Mouse (Mus musculus) regulatory T cell (primary cell): ENCODE data around the gene Slc6a6.

Experiments used
- in situ Hi-C: fragments of 300-600 bp; cut with MboI, MseI; formaldehyde crosslinking; loops from one replicate; pipeline ENCODE4 v1.15.1; 2025; ENCODE audit warnings: high pct_unique_total_duplicates

The Slc6a6 gene

GRCm38 (mm10) chr6:91762051-91762742, 78.3 kb downstream of the Slc6a6 start:
- in situ Hi-C loops: no loop called here

- in situ Hi-C loops: no loop called here
Measured at GRCm38 (mm10) chr6:91767550-91767949, 83.7 kb downstream of the Slc6a6 start.

GRCm38 (mm10) chr6:91773951-91774350, 90.1 kb downstream of the Slc6a6 start:
- in situ Hi-C loops: no loop called here

GRCm38 (mm10) chr6:91776543-91776942, 92.7 kb downstream of the Slc6a6 start:
- in situ Hi-C loops: no loop called here

- in situ Hi-C loops: no loop called here
Measured at GRCm38 (mm10) chr6:91779206-91779605, 95.4 kb downstream of the Slc6a6 start.

- in situ Hi-C loops: loop anchor here (10.0 kb wide), 1 partner anchor 280 kb away; no protein-coding TSS in a partner anchor
Measured at GRCm38 (mm10) chr6:91785018-91785417, 101.2 kb downstream of the Slc6a6 start.

GRCm38 (mm10) chr6:91788311-91788798, 104.5 kb downstream of the Slc6a6 start:
- in situ Hi-C loops: loop anchor here (10.0 kb wide), 1 partner anchor 276 kb away; no protein-coding TSS in a partner anchor

- in situ Hi-C loops: no loop called here
Measured at GRCm38 (mm10) chr6:91795640-91796039, 111.8 kb downstream of the Slc6a6 start.

- in situ Hi-C loops: no loop called here
Measured at GRCm38 (mm10) chr6:91796064-91796463, 112.2 kb downstream of the Slc6a6 start.

GRCm38 (mm10) chr6:91796736-91797135, 112.9 kb downstream of the Slc6a6 start:
- in situ Hi-C loops: no loop called here

GRCm38 (mm10) chr6:91798496-91798895, 114.6 kb downstream of the Slc6a6 start:
- in situ Hi-C loops: no loop called here

GRCm38 (mm10) chr6:91804177-91804576, 120.3 kb downstream of the Slc6a6 start:
- in situ Hi-C loops: no loop called here

- in situ Hi-C loops: no loop called here
Measured at GRCm38 (mm10) chr6:91807169-91807568, 123.3 kb downstream of the Slc6a6 start.

GRCm38 (mm10) chr6:91808022-91808421, 124.2 kb downstream of the Slc6a6 start:
- in situ Hi-C loops: no loop called here
